Mouse (Mus musculus): ENCODE measurements around the gene Slx4. TPM values are rescaled to one million over a fixed set of nuclear protein-coding genes. Genes with fewer than 3 reads are reported as not detected.
A peak's percentile ranks its signal among the peaks of the same experiment; 100 is the strongest.

The Slx4 gene
- total and polyA plus RNA-seq, 3 experiments = 13.4 to 47.4 (median 30.4) TPM

DNA sequence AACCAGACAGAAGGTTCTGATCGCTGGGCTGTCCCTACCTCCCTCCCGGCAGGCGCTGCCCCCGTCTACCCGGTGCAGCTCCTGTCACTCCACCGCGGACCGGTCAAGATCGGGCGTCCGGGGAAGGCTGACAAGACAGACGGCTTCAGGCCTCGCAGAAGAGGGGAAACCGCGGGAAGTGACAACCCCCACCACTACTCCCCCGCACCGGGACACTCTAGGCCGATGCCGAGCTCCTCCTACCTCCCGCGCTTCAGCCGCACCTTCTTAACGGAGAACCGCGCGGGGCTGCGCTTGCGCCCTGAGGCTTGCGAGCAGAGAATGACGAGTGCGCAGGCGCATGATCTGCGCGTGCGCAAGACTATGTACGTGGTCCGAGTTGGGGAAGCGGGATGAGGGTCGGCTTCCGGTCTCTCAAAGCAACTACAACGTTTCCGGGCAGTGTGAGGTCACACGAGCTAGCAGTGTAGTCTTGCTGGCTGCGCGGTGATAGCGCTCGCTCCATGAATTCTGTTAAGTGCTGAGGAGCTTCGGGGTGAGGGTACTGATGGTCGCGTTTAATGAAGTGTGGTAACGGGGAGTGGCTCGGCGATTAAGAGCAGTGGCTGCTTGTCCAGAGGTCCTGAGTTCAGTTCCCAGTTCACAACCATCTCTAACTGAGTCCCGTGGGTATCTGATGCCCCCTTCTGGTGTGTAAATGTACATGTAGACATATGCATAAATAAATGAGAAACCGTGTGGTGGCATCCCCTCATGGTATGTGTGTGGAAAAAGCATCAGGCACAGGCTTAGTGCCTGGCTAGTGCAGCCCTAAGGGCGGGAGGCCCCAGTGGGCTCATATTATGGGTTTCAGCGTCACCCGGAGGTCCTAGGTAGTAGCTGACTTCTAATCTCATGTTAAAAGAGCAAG is at the start of gene Slx4 (continued):
- TF ChIP-seq HCFC1 (IDR thresholded peaks at IDR 0.05; ENCODE audit: low read depth, low read length) = peak; percentile 88

GRCm38 (mm10) chr16:4052601-4053000 is 49.0 kb upstream of the Slx4 start:
- TF ChIP-seq E2F4 (IDR thresholded peaks at IDR 0.05; ENCODE audit: insufficient replicate concordance, low read depth, low read length) (no peak), POLR2AphosphoS2 (IDR thresholded peaks at IDR 0.05; ENCODE audit: low read depth, low read length) (no peak), KAT2A (IDR thresholded peaks at IDR 0.05; ENCODE audit: insufficient replicate concordance, low read length) (no peak), ELF1 (IDR thresholded peaks at IDR 0.05; ENCODE audit: low read depth, low read length) (no peak), MEF2A (IDR thresholded peaks at IDR 0.05; ENCODE audit: borderline replicate concordance, low read depth, low read length) (no peak), JUN (IDR thresholded peaks at IDR 0.05; ENCODE audit: insufficient read depth, low read depth, low read length) (no peak), RAD21 (IDR thresholded peaks at IDR 0.05; ENCODE audit: low read depth, low read length) (no peak), ETS1 (conservative IDR thresholded peaks at IDR 0.05; ENCODE audit: low read depth, low read length) (no peak), ZKSCAN1 (IDR thresholded peaks at IDR 0.05; ENCODE audit: borderline replicate concordance, low read depth, low read length) (no peak), TCF12 (IDR thresholded peaks at IDR 0.05; ENCODE audit: low read depth, low read length) (no peak), POLR2A (IDR thresholded peaks at IDR 0.05; ENCODE audit: low read depth, low read length) (no peak), MAX (IDR thresholded peaks at IDR 0.05; ENCODE audit: low read length) (no peak), ZMIZ1 (IDR thresholded peaks at IDR 0.05; ENCODE audit: low read depth, low read length) (no peak)
- in situ Hi-C loops (cut with MboI; ENCODE audit: low pct_ligation_motif_present, low pct_unique_long_range_greater_than_20kb, low sequenced_read_pairs) = no loop called here
- Histone ChIP-seq H3K27ac (ENCODE audit: insufficient read depth, low read depth) (no peak overlapping the region), H3K4me2 (ENCODE audit: insufficient read depth, low read depth, poor library complexity, severe bottlenecking) (no peak overlapping the region), H3K9me3 (replicated peaks; ENCODE audit: low read length) (no peaks in the 10 kb centered on the region), H3K9ac (ENCODE audit: insufficient read depth, low read depth) (no peak overlapping the region), H3K27me3 (replicated peaks) (no peaks in the 10 kb centered on the region), H3K4me3 (replicated peaks in 1 of 3; ENCODE audit: low read depth in 2 of 3, low read length in 2 of 3, poor library complexity in 1 of 3) (no peak overlapping the region), H3K36me3 (replicated peaks in 1 of 2; ENCODE audit: control insufficient read depth in 1 of 2, insufficient read depth in 1 of 2, low read length in 1 of 2) (peaks cover 76 to 94% of the 10 kb centered on the region in 2 experiments), H3K4me1 (ENCODE audit: control insufficient read depth in 1 of 2, insufficient read depth in 2 of 2) (no peaks in the 10 kb centered on the region), H3K79me2 (replicated peaks; ENCODE audit: control insufficient read depth, extremely low read depth, insufficient read depth, poor library complexity, severe bottlenecking) (no peaks in the 10 kb centered on the region)
- DNase-seq (ENCODE audit: extremely low read depth) = no peak
- dilution Hi-C loops (cut with MboI; ENCODE audit: extremely low pct_ligation_motif_present, extremely low pct_unique_long_range_greater_than_20kb, low sequenced_read_pairs) = no loop called here

DNA sequence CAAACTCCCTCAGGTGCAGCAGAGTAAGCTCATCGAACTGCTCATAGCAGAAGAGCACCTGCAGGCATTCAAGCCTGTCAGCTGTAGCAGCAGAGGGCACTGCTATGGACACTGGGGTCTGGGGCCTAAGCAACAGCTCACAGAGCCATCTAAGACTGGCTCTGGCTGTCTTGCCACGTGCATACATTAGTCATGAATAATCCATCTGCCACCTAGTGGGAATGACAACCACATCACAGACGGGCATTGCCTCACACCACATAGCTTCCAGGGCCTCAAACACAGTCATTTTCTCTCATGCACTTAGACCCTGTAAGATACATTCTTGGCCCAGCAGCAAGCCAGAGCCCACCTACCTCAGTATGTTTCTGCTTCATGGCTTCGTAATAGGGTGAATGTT is 42.0 kb upstream of the Slx4 start:
- no peaks in the 10 kb centered on the region for H3K27me3 ChIP-seq (replicated peaks)
- in situ Hi-C loops (cut with MboI; ENCODE audit: low pct_ligation_motif_present, low pct_unique_long_range_greater_than_20kb, low sequenced_read_pairs) = no loop called here
- H3K9me3 ChIP-seq (replicated peaks; ENCODE audit: low read length) = no peaks in the 10 kb centered on the region
- no peak overlapping the region for H3K9ac ChIP-seq (ENCODE audit: insufficient read depth, low read depth)
- no peak for DNase-seq (ENCODE audit: extremely low read depth)
- H3K36me3 ChIP-seq (replicated peaks in 1 of 2; ENCODE audit: control insufficient read depth in 1 of 2, insufficient read depth in 1 of 2, low read length in 1 of 2) = peaks cover 63 to 94% of the 10 kb centered on the region in 2 experiments
- H3K79me2 ChIP-seq (replicated peaks; ENCODE audit: control insufficient read depth, extremely low read depth, insufficient read depth, poor library complexity, severe bottlenecking) = no peaks in the 10 kb centered on the region
- H3K27ac ChIP-seq (ENCODE audit: insufficient read depth, low read depth) = no peak overlapping the region
- H3K4me3 ChIP-seq (replicated peaks in 1 of 3; ENCODE audit: low read depth in 2 of 3, low read length in 2 of 3, poor library complexity in 1 of 3) = no peak overlapping the region
- H3K4me1 ChIP-seq (ENCODE audit: control insufficient read depth in 1 of 2, insufficient read depth in 2 of 2) = peaks cover 3 to 6% of the 10 kb centered on the region in 2 experiments; a peak in 3 of 4 replicates
- dilution Hi-C loops (cut with MboI; ENCODE audit: extremely low pct_ligation_motif_present, extremely low pct_unique_long_range_greater_than_20kb, low sequenced_read_pairs) = no loop called here
- H3K4me2 ChIP-seq (ENCODE audit: insufficient read depth, low read depth, poor library complexity, severe bottlenecking) = no peak overlapping the region
- TF ChIP-seq CHD2 (IDR thresholded peaks at IDR 0.05; ENCODE audit: low read length) (no peak), ZC3H11A (IDR thresholded peaks at IDR 0.05; ENCODE audit: low read depth, low read length) (no peak), TBP (conservative IDR thresholded peaks at IDR 0.05; ENCODE audit: low read depth, low read length) (no peak), SMC3 (IDR thresholded peaks at IDR 0.05; ENCODE audit: low read depth, low read length) (no peak), USF2 (conservative IDR thresholded peaks at IDR 0.05; ENCODE audit: low read depth, low read length) (no peak), IRF4 (IDR thresholded peaks at IDR 0.05; ENCODE audit: low read depth, low read length) (no peak), MYC (IDR thresholded peaks at IDR 0.05; ENCODE audit: low read depth, low read length) (no peak), BHLHE40 (IDR thresholded peaks at IDR 0.05; ENCODE audit: low read depth, low read length) (no peak)

Data from CH12.LX (cell line).